Mouse (Mus musculus) midbrain, postnatal 0 days (tissue): Measurements from ENCODE around the gene Clcn2. TPM values are rescaled to one million over a fixed set of nuclear protein-coding genes. Genes with fewer than 3 reads are reported as not detected.

ENCODE experiments used
- ATAC-seq: fragments of 200-750 bp; cut with Nextera tagmentation; 2 replicates; pipeline ENCODE4 v1.8.0; 2017; ENCODE audit warnings: moderate number of reproducible peaks, mild to moderate bottlenecking, moderate TSS enrichment, moderate library complexity; ENCODE audit not compliant: low FRiP score
- DNase-seq: peaks from one replicate; pipeline ENCODE4 v3.0.0-alpha.2; 2015; ENCODE audit warnings: low spot score
- H3K27ac ChIP-seq: fragments of 300-500 bp; sonication (generic); 2 replicates; pipeline ENCODE4 v1.5.1; 2014; ENCODE audit warnings: low read depth, mild to moderate bottlenecking, low read length, mixed read lengths
- H3K27me3 ChIP-seq: fragments of 300-500 bp; sonication (generic); 2 replicates; pipeline ENCODE4 v1.6.1; 2014; ENCODE audit warnings: low read length, control low read depth, mixed read lengths; ENCODE audit not compliant: insufficient read depth
- H3K36me3 ChIP-seq: fragments of 300-500 bp; sonication (generic); 2 replicates; pipeline ENCODE4 v1.6.1; 2014; ENCODE audit warnings: low read length, control low read depth, mixed read lengths; ENCODE audit not compliant: insufficient read depth
- H3K4me1 ChIP-seq: fragments of 300-500 bp; sonication (generic); 2 replicates; pipeline ENCODE4 v1.6.1; 2014; ENCODE audit warnings: mild to moderate bottlenecking, control low read depth, antibody characterized with exemption, low read length, mixed read lengths; ENCODE audit not compliant: insufficient read depth
- H3K4me2 ChIP-seq: fragments of 300-500 bp; sonication (generic); 2 replicates; pipeline ENCODE4 v1.6.1; 2014; ENCODE audit warnings: low read depth, mild to moderate bottlenecking, low read length, mixed read lengths; ENCODE audit not compliant: poor library complexity, severe bottlenecking
- H3K4me3 ChIP-seq: fragments of 300-500 bp; sonication (generic); 2 replicates; pipeline ENCODE4 v1.5.1; 2014; ENCODE audit warnings: low read depth, mild to moderate bottlenecking, low read length, moderate library complexity
- H3K9ac ChIP-seq: fragments of 300-500 bp; sonication (generic); replicated peaks from 2 replicates; pipeline ENCODE4 v1.6.1; 2014; ENCODE audit warnings: mild to moderate bottlenecking, low read length, moderate library complexity, mixed read lengths; ENCODE audit not compliant: poor library complexity, severe bottlenecking
- H3K9me3 ChIP-seq: fragments of 300-500 bp; sonication (generic); 2 replicates; pipeline ENCODE4 v1.6.1; 2016; ENCODE audit warnings: low read length, control low read depth
- CTCF ChIP-seq: IDR thresholded peaks from 2 replicates; pipeline ENCODE4 v1.5.1; 2016; ENCODE audit warnings: antibody characterized with exemption, mild to moderate bottlenecking
- WGBS: fragments of 180-500 bp; shearing (Covaris S2); extraction: QIAGEN DNeasy Blood & Tissue Kit; methylation state at CpG from one replicate; pipeline ENCODE4 v1.1.7; 2014; 5-methylcytosine and 5-hydroxymethylcytosine counted together
- polyA plus RNA-seq: library from polyadenylated mRNA; unstranded; fragments of >200 nt; fragmentation: Nextera tagmentation; extraction: Ambion mirVana; gene quantifications from 2 replicates; pipeline ENCODE4 v1.2.1, GENCODE M21; 2015
- total RNA-seq: library from RNA; depleted of rRNA; stranded (reverse); fragments of >200 nt; gene quantifications from 2 replicates; pipeline ENCODE4 v1.2.3, GENCODE M21; 2014

The Clcn2 gene
- total and polyA plus RNA-seq, 2 experiments from 2014 or later = 21.1 to 69.4 TPM

DNA sequence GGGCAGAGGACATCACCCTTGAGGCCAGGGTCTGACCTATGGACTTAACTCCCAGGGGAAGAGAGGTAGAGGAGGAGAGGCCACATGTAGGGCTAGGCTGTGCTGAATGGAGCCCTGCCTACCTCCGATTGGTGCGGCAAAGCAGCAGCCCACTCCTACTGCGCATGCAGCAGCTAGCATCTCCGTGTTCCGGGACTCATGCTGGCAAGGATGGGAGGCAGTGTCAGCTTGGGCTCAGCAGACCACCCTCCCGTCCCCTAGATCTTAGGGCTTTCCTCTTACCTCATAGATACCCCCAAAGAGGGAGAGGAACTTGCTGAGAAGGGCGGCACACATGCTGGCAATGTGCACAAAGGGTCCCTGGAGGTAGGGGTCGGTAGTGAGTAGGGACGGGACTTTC, 5.4 kb downstream of the Clcn2 start:
- peaks cover 12% of the 10 kb centered on the region for H3K4me1 ChIP-seq
- H3K27me3 ChIP-seq = no peaks in the 10 kb centered on the region
- no peak for TF ChIP-seq CTCF
- no peak for DNase-seq
- no peak overlapping the region for H3K4me2 ChIP-seq
- H3K4me3 ChIP-seq = no peak overlapping the region
- WGBS = 78% methylated on average over 9 of the region's 9 CpGs
- peaks cover 33% of the 10 kb centered on the region for H3K36me3 ChIP-seq
- no peaks in the 10 kb centered on the region for H3K9me3 ChIP-seq
- no peak overlapping the region for H3K27ac ChIP-seq
- H3K9ac ChIP-seq = no peak overlapping the region
- no peak for ATAC-seq

DNA sequence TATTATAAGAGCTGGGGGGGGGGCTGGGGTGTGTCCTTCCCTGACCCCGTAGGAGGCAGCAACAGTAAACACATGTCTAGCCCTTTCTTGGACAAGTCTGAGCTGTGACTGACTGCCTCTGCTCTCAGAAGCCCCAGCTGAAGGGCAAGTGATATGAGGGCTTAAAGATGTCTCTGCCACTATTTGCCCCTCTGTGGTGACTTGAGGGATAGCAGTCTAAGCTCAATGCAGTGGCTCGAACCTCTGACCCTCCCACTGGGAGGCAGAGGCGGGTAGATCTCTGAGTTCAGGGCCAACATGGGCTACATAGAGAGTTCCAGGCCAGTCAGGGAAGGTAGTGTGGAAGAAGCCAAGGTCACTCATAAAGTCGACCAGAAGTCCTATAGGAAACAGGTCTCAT, 6.7 kb downstream of the Clcn2 start:
- 88% methylated on average over 4 of the region's 4 CpGs for WGBS
- Histone ChIP-seq H3K4me2 (no peak overlapping the region), H3K27me3 (no peaks in the 10 kb centered on the region), H3K9me3 (no peaks in the 10 kb centered on the region), H3K27ac (no peak overlapping the region), H3K4me3 (no peak overlapping the region), H3K9ac (no peak overlapping the region), H3K36me3 (peaks cover 33% of the 10 kb centered on the region), H3K4me1 (peaks cover 12% of the 10 kb centered on the region)
- ATAC-seq (no peak), DNase-seq (no peak)
- peak; percentile 46 for TF ChIP-seq CTCF

DNA sequence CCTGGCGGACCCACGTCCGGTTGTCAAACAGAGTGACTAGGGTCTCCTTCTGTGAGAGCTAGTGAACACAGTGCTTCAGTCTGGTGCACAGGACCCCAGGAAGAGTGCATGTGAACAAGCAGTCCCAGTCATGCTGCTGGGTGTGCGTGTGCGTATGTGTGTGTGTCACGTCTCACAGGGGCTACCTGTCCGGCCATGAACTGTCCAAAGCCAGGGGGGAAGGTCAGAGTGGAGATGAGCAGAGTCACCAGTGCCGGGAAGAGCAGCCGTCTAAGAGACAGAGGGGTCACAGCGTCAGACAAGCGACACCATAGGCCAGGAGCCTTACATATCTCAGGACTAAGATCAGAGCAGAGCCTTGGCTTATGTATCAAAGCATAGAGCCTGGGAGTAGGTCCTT, 7.2 kb downstream of the Clcn2 start:
- Histone ChIP-seq H3K27me3 (no peaks in the 10 kb centered on the region), H3K36me3 (peaks cover 33% of the 10 kb centered on the region), H3K9ac (no peak overlapping the region), H3K4me3 (no peak overlapping the region), H3K4me1 (peaks cover 12% of the 10 kb centered on the region), H3K27ac (no peak overlapping the region), H3K9me3 (no peaks in the 10 kb centered on the region), H3K4me2 (no peak overlapping the region)
- TF ChIP-seq CTCF = no peak
- WGBS = 94% methylated on average over 11 of the region's 11 CpGs
- ATAC-seq = no peak
- no peak for DNase-seq

DNA sequence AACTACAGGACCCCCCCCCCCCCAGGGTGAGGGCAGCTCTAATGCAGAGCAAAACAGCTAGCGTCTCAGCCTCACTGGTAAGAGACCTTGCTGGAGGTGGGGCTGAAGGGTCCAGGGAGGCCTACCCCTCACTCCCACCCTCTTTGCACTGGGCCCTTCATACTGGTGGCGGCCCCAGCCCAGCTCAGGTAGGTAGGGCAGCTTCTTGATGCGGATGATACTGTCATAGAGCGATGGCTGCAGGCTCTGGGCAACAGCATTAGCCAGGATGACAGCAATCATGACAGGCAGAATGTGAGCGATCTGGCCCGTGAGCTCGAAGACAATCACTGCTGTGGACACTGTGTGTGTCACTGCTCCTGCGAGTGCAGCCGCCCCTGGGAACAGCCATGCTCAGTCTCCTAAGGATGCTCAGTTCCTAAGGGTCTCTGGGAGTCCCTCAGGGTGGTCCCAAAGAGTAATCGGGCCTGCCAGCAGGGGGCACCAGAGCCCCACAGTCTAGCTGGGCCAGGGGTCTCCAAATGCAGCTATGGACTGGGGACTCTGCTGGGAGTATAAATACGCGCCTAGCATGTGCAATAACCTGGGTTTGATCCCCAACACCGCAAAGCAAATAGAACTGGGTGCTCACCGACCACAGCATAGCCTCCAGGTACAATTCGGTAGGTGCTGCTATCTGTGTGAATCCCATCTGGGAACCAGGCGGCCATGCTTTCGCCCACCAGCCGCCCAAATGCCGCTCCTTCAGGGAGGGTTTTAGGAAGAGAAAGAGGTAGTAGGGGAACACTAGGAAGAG, 8.4 kb downstream of the Clcn2 start:
- ATAC-seq = no peak
- Histone ChIP-seq H3K9ac (no peak overlapping the region), H3K27me3 (no peaks in the 10 kb centered on the region), H3K4me3 (no peak overlapping the region), H3K9me3 (no peaks in the 10 kb centered on the region), H3K27ac (no peak overlapping the region), H3K4me2 (no peak overlapping the region), H3K36me3 (peaks cover 33% of the 10 kb centered on the region), H3K4me1 (0 out of 2 replicates have a peak, but pooled peaks cover 1% of the 10 kb centered on the region)
- WGBS = 75% methylated on average over 19 of the region's 19 CpGs
- peak; percentile 53 for DNase-seq
- TF ChIP-seq CTCF = peak; percentile 80

DNA sequence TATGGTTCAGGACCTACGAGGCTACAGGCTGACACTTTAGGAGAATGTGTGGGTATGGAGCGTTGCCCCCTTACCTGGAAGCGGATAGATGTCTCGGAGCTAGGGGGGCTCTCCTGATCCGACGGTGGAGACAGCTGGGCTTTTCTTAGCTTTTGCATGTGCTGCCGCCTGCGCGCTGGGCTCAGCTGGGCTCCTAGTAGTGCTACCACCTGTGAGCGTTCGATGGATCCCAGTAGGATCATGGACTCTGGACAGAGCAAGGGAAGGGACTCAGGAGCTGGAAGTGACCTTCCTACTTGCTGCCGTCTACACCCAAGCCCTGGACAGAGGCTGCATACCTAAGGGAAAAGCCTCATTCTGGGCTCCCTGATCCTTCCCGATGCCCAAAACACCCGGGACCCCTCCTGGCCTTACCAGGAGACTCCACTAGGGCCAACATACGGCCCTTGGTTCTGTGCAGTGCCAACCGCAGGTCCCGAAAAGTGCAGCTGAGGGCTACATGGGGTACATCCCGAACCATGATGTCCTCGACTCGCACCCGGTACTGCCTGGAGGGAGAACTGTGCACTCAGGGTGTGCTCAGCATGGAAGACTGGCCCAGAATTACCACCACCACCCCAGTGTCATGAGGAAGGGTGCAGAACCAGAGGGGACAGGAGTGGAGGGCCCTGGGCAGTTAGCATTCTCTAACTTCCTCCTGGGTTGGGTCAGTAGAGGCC, 9.2 kb downstream of the Clcn2 start:
- no peaks in the 10 kb centered on the region for H3K27me3 ChIP-seq
- no peak overlapping the region for H3K9ac ChIP-seq
- DNase-seq = no peak
- no peak overlapping the region for H3K27ac ChIP-seq
- H3K4me3 ChIP-seq = no peak overlapping the region
- H3K36me3 ChIP-seq = peaks cover 33% of the 10 kb centered on the region
- no peak for TF ChIP-seq CTCF
- H3K9me3 ChIP-seq = no peaks in the 10 kb centered on the region
- 94% methylated on average over 21 of the region's 21 CpGs for WGBS
- ATAC-seq = no peak
- no peaks in the 10 kb centered on the region for H3K4me1 ChIP-seq
- H3K4me2 ChIP-seq = no peak overlapping the region
